Mouse (Mus musculus) A20 (cell line): Measurements from ENCODE around the gene Mfsd4b3.
"Not testable (repeated sequence)": the region's sequence is repeated elsewhere in the genome, so short reads cannot be mapped to it uniquely, and the experiment has no call there.

Source experiments
- DNase-seq: peaks from one replicate; pipeline ENCODE4 v3.0.0-alpha.2; 2011; ENCODE audit warnings: low read depth, low spot score

The Mfsd4b3 gene

DNA sequence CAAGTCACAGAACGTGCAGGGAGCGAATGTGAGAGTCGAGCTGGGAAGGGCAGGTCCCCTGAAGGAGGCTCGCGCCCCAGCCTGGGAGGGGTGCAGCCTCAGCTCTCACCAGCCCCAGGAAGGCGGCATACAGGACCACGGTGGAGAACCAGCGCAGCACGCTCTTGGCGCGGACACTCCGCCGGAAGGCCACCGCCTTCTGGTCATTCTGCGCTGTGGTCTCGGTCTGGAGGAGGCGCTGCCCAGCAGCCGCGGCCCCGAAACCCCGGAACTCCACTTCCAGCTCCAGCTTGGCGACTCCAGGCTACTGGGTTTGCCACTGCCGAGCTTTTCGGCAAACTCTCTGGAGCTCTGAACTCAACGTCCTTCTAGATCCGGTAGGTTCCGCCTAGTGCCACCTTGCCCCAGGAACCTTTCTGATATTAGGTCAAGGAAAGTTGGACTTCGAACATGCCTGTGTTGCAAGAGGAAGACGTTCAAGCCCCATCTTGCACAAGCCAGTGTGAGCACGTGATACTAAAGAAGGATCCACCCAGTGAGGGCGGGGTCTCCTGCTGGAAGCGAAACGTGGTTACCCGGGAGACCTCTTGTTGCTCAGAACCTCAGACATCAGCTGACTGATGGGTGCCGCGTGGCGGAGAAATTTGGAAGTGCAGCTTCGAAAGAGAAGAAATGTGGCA lies at the start of gene Mfsd4b3:
Gene Mfsd4b3 (minus strand): TSS at position 393 of the 680 bp plus-strand sequence.
- peak; percentile 68 for DNase-seq

DNA sequence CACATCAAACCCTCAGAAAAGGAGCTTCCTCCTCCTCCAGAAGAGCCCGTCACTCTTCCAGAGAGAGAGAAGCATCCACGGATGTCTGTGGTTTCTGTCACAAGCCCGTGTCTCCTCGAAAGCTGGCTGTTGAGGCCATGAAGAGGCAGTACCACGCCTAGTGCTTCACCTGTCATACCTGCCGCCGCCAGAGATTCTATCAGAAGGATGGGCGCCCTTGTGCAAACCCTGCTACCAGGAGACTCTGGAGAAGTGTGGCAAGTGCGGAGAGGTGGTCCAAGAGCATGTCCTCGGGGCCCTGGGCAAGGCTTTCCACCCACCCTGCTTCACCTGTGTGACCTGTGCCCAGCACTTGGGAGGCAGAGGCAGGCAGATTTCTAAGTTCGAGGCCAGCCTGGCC lies 49.6 kb upstream of the Mfsd4b3 start:
- no peak for DNase-seq

DNA sequence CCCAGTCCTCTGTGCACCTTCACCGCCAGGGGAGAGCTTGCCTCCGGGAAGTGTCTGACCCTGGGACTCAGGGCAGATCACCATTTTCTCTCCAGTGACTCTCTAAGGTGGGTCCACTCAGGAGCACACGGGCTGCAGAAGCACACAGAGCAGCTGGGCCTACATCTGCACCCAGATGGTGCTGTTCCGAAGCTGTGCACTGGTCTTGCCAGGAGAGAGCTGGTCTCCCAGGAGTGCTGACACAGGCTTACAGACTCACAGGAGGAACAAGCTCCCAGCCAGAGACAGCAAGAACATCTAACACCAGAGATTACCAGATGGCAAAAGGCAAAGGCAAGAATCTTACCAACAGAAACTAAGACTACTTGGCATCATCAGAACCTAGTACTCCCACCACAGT lies 48.9 kb upstream of the Mfsd4b3 start:
- DNase-seq, result not testable (repeated sequence)

GRCm38 (mm10) chr10:40007953-40008352 lies 48.0 kb upstream of the Mfsd4b3 start:
- no peak for DNase-seq

- DNase-seq, result no peak
Observed at GRCm38 (mm10) chr10:40006963-40007362, 47.0 kb upstream of the Mfsd4b3 start.

DNA sequence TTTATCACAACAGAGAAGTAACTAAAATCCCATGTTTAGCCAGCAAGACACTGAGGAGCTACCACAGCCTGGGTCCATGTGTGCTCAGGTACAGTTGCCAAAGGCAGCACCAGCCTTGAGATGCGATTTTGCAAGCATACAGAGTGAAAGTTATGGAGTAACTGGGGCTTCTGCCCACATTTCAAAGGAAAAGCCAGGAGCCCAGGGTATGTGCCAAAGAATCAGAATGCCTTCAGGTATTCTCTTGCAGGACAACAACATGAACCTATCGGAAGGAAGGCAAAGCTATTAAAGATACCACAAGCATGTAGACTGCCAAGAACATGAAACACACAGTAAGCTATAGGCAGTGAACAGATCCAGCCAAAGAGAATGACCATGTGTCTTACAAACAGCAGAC lies 40.8 kb upstream of the Mfsd4b3 start:
- no peak for DNase-seq

DNA sequence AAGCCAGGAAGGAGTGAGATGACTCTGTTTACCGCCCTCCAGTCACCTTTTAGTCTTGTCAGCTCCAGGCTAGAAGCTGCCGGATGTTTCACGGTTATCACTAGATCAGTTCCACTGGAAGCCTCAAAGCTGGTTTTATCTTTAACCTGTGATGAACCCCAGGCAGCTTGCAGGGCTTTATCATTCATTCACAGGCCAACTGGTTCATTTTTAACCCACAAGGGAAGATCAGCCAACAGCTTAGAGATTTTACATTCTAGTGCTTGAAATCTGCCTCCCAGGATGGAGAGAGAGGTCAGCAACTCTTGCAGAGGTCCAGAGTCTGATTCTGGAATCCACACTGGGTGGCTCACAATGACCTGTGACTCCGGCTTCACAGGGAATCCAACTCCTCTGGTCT lies 31.2 kb upstream of the Mfsd4b3 start:
- DNase-seq, result no peak

GRCm38 (mm10) chr10:39986466-39986865 lies 26.5 kb upstream of the Mfsd4b3 start, which contains the start of gene Mfsd4b5:
TSS of gene Mfsd4b5 (minus strand) at chr10:39986646.
- DNase-seq, result no peak

DNA sequence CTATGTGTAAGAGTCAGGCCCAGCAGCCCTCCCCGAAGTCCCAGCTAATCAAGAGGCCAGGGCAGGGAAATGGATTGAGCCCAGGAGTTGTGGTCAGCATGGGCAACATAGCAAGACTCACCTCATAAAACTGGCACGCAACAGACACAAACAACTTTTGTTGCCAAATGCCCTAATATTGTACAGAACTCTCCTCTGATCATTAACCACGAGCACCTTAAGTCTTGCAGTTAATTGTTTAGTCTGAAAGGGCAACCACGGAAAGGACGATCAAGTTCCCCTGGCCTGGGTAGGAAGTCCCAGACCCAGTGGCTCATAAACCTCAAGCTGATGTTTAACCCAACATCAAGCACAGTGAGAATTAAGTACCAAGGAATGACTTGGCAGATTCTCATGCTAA lies 22.7 kb upstream of the Mfsd4b3 start:
- no peak for DNase-seq

DNA sequence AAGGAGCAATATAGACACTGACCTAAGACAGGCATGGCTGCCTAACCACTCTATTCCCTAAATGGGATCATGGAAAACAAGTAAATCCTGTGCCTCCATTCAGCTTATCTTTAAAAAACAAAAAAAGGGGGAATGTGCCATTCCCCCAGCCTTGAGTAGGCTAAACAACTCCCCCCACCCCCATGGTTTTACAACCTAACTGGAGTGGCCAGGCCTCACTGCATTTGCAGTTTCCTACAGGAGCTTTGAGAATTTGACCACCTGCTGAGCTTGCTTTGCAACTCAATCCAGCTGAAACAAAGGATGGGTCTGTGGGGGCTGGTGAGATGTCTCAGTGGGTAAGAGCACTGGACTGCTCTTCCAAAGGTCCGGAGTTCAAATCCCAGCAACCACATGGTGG lies 18.3 kb upstream of the Mfsd4b3 start:
- DNase-seq, result no peak

- DNase-seq, result no peak
Observed at GRCm38 (mm10) chr10:39977346-39977745, 17.4 kb upstream of the Mfsd4b3 start.

DNA sequence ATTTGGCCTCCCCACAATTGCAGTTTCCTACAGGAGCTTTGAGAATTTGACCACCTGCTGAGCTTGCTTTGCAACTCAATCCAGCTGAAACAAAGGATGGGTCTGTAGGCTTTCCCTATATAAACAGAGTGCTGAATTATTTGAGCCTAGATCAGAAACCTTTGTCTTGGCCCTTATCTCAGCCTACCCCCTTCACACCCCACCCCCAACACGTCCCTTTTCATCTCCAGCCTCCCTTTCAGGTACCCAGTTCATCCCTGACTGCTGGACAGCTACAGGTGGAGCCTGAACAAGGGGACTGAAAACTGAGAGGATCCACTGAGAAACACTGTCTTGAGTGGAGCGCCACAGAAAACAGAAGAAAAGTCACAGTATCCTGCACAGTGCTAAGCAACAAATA lies 15.8 kb upstream of the Mfsd4b3 start:
- DNase-seq, result no peak

DNA sequence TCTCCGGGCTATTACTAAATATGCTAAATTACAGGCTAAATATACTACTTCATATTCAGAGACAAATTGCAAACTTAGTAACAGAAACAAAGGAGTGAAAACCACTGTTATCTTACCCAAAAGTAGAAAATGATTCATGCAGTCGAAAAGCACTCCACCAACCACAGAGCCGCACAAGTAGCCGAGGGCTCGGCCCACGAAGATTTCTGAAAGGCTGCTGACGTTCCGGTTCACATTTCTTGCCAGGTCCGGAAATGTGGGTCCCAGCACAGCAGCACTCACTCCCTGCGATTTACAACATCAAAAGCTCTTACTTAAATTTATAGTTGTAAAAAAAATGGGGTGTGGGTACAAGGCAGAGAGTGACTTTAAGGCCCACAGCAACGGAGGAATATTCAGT lies 15.0 kb upstream of the Mfsd4b3 start:
- DNase-seq, result no peak

- no peak for DNase-seq
Observed at GRCm38 (mm10) chr10:39967512-39967911, 7.6 kb upstream of the Mfsd4b3 start.

DNA sequence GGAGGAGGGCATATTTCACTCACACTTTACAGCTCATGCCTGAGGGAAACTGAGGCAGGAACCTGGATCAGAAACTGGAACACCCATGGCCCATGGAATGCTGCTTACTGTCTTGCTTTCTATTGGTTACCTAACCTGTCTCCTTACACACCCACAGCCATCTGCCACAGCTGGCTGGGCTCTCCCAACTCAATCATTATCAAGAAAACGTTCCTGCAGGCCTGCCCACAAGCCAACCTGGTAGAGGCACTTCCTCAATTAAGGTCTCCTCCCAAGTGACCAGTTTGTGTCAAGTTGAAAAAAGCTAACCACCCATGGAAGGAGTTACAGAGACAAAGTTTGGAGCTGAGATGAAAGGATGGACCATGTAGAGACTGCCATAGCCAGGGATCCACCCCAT lies 2.0 kb upstream of the Mfsd4b3 start:
- DNase-seq, result no peak

- no peak for DNase-seq
Observed at GRCm38 (mm10) chr10:39960441-39960822, 479 bp upstream of the Mfsd4b3 start.

DNA sequence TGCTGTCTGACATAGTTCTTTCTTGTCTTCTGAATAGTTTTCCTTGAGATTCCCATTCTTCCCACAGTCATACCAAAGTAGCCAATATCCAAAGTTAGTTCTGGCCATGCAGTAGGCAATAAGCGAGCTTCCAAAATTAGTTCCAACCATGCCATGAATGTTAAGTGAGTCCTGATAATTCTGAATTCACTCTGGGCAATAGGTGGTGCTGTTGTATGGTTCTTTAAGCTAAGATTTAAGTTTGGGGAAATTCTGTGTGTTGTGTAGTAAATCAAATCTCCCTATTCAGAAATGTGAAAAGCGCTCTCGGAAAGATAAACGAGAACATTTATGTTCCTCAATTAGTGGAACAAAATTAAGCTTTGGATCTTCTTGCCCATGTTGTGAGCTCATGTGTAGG lies 1.7 kb downstream of the Mfsd4b3 start:
- peak; percentile 22 for DNase-seq

DNA sequence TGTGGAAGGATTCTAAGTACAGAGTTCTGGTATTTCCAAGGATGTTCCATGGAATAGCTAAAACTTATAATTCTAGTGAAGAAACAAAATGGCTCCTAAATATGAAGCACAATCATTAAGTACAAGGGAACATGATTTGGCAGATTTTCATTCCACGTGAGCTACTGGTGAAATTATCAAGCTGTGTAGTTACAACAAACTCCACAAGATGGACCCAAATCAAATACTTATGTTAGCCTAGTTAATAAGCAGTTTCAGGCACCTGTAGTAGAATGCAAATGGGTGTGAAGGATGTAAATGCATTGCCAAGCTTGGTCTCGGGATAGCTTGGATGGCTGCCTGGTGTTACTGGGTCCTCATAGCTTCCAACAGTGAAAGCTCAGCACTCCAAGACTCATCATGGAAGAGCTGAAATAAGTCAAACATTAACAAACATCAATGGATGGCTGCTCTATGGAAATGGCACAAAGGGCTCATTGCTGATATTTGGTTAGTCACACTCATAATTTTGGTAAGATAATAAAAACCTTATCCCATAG lies 3.5 kb downstream of the Mfsd4b3 start:
- DNase-seq, result peak; percentile 9

GRCm38 (mm10) chr10:39955163-39955562 lies 4.8 kb downstream of the Mfsd4b3 start:
- DNase-seq, result no peak

DNA sequence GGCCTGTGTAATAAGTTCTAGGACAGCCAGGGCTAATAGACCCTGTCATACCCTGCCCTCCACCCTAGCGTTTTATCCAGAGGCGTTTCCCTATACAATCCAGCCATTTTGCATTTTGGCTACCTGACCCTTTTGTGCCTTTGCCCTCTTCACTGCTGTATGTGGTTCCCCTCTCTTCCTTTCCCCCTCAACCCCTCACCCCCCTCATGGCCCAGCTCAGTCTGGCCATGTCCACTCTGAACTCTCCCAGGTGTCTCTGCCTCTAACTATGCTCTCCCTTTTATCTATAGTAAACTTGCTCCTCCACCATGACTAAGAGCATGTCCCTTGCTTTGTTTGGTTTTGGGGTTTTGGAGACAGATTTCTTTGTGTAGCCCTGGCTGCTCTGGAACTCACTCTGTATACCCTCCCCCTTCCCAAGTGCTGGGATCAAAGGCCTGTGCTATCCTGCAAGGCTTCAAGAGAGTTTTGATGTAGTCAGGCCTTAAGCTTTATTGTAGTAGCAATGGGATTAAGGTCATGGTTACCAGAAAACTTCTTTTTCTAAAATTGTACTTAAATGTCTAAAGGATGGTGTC lies 10.5 kb downstream of the Mfsd4b3 start:
- no peak for DNase-seq

GRCm38 (mm10) chr10:39947195-39947594 lies 12.8 kb downstream of the Mfsd4b3 start:
- DNase-seq, result not testable (repeated sequence)

DNA sequence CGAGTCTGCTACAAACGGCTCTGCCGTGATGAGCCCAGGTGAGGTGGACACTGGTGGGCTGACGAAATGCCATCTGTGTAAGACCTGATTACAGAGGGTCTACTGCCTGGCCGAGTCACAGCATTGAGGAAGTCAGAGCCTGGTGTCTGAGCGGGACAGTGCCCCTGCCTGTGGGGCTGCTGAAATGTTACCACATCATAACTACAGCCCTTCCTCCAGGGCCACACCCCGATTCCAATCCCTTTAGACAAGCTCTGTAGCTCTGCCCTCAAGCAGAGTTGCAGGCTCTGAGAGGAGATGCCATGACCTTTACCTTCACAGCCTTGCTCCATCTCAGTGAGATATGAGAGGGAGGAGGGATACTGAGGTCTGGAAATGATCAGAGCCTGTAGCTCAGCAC lies 23.4 kb downstream of the Mfsd4b3 start:
- DNase-seq, result no peak

DNA sequence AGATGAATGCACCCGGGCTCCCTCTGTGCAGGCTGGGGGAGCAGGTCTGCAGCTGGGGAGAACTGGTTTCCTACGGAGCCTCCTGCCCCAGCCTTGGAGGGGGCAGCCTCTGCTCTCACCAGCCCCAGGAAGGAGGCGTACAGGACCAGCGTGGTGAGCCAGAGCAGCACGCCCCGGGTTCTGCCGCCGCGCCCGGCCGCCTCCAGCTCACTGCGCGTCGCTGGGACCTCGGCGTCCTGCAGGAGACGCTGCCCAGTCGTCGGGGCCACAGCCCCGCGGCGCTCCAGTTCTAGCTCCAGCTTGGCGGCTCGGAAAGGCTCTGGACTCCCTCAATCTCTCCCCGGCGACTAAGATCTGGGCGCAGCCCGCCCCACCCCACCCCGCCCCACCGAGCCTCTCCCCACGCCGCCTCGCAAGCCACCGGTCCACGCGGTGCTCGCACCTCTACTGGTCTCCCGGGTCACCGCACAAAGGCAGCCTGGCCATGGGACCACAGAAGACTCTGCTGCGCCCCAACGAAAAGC lies 33.3 kb downstream of the Mfsd4b3 start, which contains the start of gene Mfsd4b2:
Gene Mfsd4b2 (minus strand): TSS at position 308 of the 524 bp plus-strand sequence.
- no peak for DNase-seq
